Mouse (Mus musculus) layer of hippocampus, adult 2 months (tissue): ENCODE data around the gene Slc32a1. TPM values are rescaled to one million over a fixed set of nuclear protein-coding genes. Genes with fewer than 3 reads are reported as not detected.

Source experiments
- DNase-seq, 2 experiments: peaks; one replicate each; pipeline ENCODE4 v3.0.0; 2022; ENCODE audit warnings: low spot score in 2 of 2
- H3K27ac ChIP-seq: fragments of 200-600 bp; 2 replicates; pipeline ENCODE4 v1.8.1; 2022
- H3K4me3 ChIP-seq: fragments of 200-600 bp; 2 replicates; pipeline ENCODE4 v1.8.1; 2022; ENCODE audit warnings: mild to moderate bottlenecking
- CTCF ChIP-seq: fragments of 200-600 bp; conservative IDR thresholded peaks from 2 replicates; pipeline ENCODE4 v1.8.1; 2022; ENCODE audit warnings: antibody characterized with exemption, mild to moderate bottlenecking, moderate library complexity
- total RNA-seq, 2 experiments: library from RNA; stranded (reverse); gene quantifications; 2 replicates each; pipeline ENCODE4 v1.2.3; 2021

The Slc32a1 gene
- total RNA-seq, 2 experiments from 2014 or later: 63.9 to 65.4 TPM

- TF ChIP-seq CTCF: no peak
- no peak for DNase-seq
- Histone ChIP-seq H3K27ac (no peak overlapping the region), H3K4me3 (no peak overlapping the region)
Observed at GRCm38 (mm10) chr2:158615161-158615680, 4.7 kb downstream of the Slc32a1 start.

GRCm38 (mm10) chr2:158615702-158616101 lies 5.1 kb downstream of the Slc32a1 start:
- no peak for TF ChIP-seq CTCF
- Histone ChIP-seq H3K27ac (no peak overlapping the region), H3K4me3 (no peak overlapping the region)
- no peak for DNase-seq

DNA sequence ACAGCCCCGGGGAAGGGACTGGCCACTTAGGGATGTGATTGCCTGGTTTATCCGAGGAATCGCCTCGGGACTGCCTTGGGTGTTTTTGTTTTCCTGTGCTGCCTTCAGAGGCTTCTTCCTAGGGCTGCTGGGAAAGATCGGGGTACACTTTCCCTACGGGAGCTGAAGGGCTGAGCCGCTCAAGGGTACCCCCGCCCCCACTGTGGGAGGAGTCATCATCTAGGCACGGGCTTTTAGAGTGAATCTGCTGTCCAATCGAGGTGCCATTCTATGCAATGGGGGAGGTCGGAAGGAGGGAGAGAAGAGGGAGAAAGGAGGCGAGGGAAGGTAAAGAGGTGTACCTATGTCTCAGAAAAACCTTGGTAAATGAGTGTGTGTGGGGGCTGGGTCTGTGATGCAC lies 5.7 kb downstream of the Slc32a1 start:
- H3K4me3 ChIP-seq: no peak overlapping the region
- no peak for TF ChIP-seq CTCF
- no peak overlapping the region for H3K27ac ChIP-seq
- DNase-seq: no peak

DNA sequence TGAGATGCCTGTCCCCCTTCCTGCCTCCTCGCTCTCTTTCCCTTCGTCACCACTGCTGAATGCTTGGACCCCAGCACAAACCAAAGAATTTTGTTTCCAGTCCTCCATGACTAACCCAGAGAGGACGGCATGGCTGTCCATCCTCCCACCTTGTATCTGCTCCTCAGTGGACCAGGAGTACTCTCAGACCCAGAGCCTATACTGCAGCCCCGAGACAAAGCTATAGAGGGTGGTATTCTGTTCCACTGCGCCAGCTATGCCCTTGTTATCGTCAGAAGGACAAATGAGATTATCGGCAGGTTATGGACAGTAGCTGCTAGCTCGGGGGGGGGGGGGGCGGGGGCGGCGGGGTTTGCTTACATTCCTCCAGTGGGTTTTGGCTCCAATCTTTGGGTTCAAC lies 6.2 kb downstream of the Slc32a1 start:
- Histone ChIP-seq H3K27ac (no peak overlapping the region), H3K4me3 (no peak overlapping the region)
- no peak for TF ChIP-seq CTCF
- DNase-seq: no peak

GRCm38 (mm10) chr2:158624718-158625222 lies 14.2 kb downstream of the Slc32a1 start, which contains the start of gene Actr5:
TSS of gene Actr5 (plus strand) at chr2:158624888.
- peak within 1 kb of the TSS; percentile 96 for H3K27ac ChIP-seq
- DNase-seq: peak; percentile 84 to 90
- peak within 1 kb of the TSS; percentile 93 for H3K4me3 ChIP-seq
- peak; percentile 19; the same call in 1 of the 2 replicates for TF ChIP-seq CTCF

GRCm38 (mm10) chr2:158625231-158625630 lies 14.7 kb downstream of the Slc32a1 start:
- Histone ChIP-seq H3K27ac (peak overlapping the region; percentile 96), H3K4me3 (peak overlapping the region; percentile 93)
- no peak for DNase-seq
- TF ChIP-seq CTCF: no peak

- no peak for DNase-seq
- TF ChIP-seq CTCF: no peak
- H3K4me3 ChIP-seq: peak overlapping the region; percentile 93
- H3K27ac ChIP-seq: peak overlapping the region; percentile 96
Observed at GRCm38 (mm10) chr2:158625697-158626096, 15.1 kb downstream of the Slc32a1 start.

GRCm38 (mm10) chr2:158628858-158629257 lies 18.3 kb downstream of the Slc32a1 start:
- Histone ChIP-seq H3K4me3 (no peak overlapping the region), H3K27ac (no peak overlapping the region)
- no peak for DNase-seq
- TF ChIP-seq CTCF: peak; percentile 55

DNA sequence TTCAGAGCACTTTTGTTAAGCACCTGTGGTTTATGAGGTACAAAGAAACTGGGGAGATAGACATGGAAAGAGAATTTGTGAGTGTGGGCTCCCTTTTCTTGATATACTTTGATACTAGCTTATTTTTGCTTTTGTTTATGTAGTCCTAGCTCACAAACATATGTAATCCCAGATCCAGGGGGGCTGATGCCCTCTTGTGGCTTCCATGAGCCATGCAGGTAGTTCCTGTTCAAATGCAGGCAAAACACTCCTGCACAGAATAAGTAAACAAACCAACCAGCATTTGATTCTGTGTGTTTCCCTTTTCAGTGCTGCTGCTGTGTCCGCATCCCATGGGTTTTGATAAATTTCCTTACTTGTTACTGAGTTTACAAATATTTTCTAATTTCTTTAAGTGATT lies 18.8 kb downstream of the Slc32a1 start:
- Histone ChIP-seq H3K27ac (no peak overlapping the region), H3K4me3 (no peak overlapping the region)
- peak; percentile 82 for TF ChIP-seq CTCF
- no peak for DNase-seq

GRCm38 (mm10) chr2:158631873-158632272 lies 21.3 kb downstream of the Slc32a1 start:
- no peak overlapping the region for H3K4me3 ChIP-seq
- no peak for DNase-seq
- no peak overlapping the region for H3K27ac ChIP-seq
- no peak for TF ChIP-seq CTCF

GRCm38 (mm10) chr2:158641869-158642268 lies 31.3 kb downstream of the Slc32a1 start:
- Histone ChIP-seq H3K27ac (no peak overlapping the region), H3K4me3 (no peak overlapping the region)
- peak; percentile 98; the same call in 1 of the 2 replicates for TF ChIP-seq CTCF
- peak; percentile 51 to 80 for DNase-seq

- TF ChIP-seq CTCF: no peak
- DNase-seq: no peak
- Histone ChIP-seq H3K27ac (no peak overlapping the region), H3K4me3 (no peak overlapping the region)
Observed at GRCm38 (mm10) chr2:158642587-158642986, 32.0 kb downstream of the Slc32a1 start.

DNA sequence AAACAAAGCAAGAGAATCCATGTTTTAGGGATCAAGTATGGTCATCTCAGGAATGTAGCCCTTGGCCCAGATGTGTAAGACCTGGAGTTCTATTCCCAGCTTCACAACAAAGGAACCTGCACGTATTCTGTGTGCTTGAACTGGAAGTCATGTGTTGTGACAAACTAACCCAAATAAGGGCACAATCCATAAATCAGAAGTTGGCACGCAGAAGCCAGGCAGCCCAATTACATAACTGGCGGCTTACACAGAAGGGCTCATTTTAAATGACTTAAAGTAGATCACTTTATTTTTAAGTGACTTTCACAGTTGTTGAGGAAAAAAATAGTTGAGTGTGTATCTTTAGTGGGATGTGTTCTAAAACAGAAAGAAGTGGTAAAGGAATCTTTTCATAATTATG lies 33.2 kb downstream of the Slc32a1 start:
- Histone ChIP-seq H3K4me3 (no peak overlapping the region), H3K27ac (no peak overlapping the region)
- DNase-seq: no peak
- no peak for TF ChIP-seq CTCF

- H3K27ac ChIP-seq: no peak overlapping the region
- H3K4me3 ChIP-seq: no peak overlapping the region
- DNase-seq: no peak
- TF ChIP-seq CTCF: no peak
Observed at GRCm38 (mm10) chr2:158651159-158651908, 40.8 kb downstream of the Slc32a1 start.
